Mouse (Mus musculus): Measurements from ENCODE around the gene Slc24a3.

The Slc24a3 gene

GRCm38 (mm10) chr2:145363604-145364003 is 196.1 kb downstream of the Slc24a3 start:
- DNase-seq (ENCODE audit: low spot score in 2 of 2): no peak

GRCm38 (mm10) chr2:145368701-145369100 is 201.1 kb downstream of the Slc24a3 start:
- DNase-seq (ENCODE audit: low spot score in 2 of 2): no peak

GRCm38 (mm10) chr2:145370795-145371194 is 203.2 kb downstream of the Slc24a3 start:
- DNase-seq (ENCODE audit: low spot score in 2 of 2): no peak

GRCm38 (mm10) chr2:145373803-145374202 is 206.2 kb downstream of the Slc24a3 start:
- no peak for DNase-seq (ENCODE audit: low spot score in 2 of 2)

- DNase-seq (ENCODE audit: low spot score in 2 of 2): no peak
Observed at GRCm38 (mm10) chr2:145382908-145383770, 215.6 kb downstream of the Slc24a3 start.

- DNase-seq (ENCODE audit: low spot score in 2 of 2): no peak
Observed at GRCm38 (mm10) chr2:145384221-145384620, 216.7 kb downstream of the Slc24a3 start.

GRCm38 (mm10) chr2:145385220-145385619 is 217.7 kb downstream of the Slc24a3 start:
- DNase-seq (ENCODE audit: low spot score in 2 of 2): no peak

GRCm38 (mm10) chr2:145385773-145386172 is 218.2 kb downstream of the Slc24a3 start:
- DNase-seq (ENCODE audit: low spot score in 2 of 2): no peak

- DNase-seq (ENCODE audit: low spot score in 2 of 2): no peak
Observed at GRCm38 (mm10) chr2:145395804-145396203, 228.2 kb downstream of the Slc24a3 start.

GRCm38 (mm10) chr2:145396579-145396978 is 229.0 kb downstream of the Slc24a3 start:
- DNase-seq (ENCODE audit: low spot score in 2 of 2): no peak

- no peak for DNase-seq (ENCODE audit: low spot score in 2 of 2)
Observed at GRCm38 (mm10) chr2:145397456-145398206, 230.1 kb downstream of the Slc24a3 start.

- DNase-seq (ENCODE audit: low spot score in 2 of 2): no peak
Observed at GRCm38 (mm10) chr2:145401240-145401805, 233.8 kb downstream of the Slc24a3 start.

GRCm38 (mm10) chr2:145401996-145402395 is 234.4 kb downstream of the Slc24a3 start:
- DNase-seq (ENCODE audit: low spot score in 2 of 2): no peak

- no peak for DNase-seq (ENCODE audit: low spot score in 2 of 2)
Observed at GRCm38 (mm10) chr2:145404818-145405531, 237.4 kb downstream of the Slc24a3 start.

GRCm38 (mm10) chr2:145405746-145406145 is 238.2 kb downstream of the Slc24a3 start:
- no peak for DNase-seq (ENCODE audit: low spot score in 2 of 2)

GRCm38 (mm10) chr2:145417738-145418137 is 250.2 kb downstream of the Slc24a3 start:
- DNase-seq (ENCODE audit: low spot score in 2 of 2): no peak

GRCm38 (mm10) chr2:145419078-145419477 is 251.5 kb downstream of the Slc24a3 start:
- DNase-seq (ENCODE audit: low spot score in 2 of 2): no peak

GRCm38 (mm10) chr2:145420967-145421888 is 253.7 kb downstream of the Slc24a3 start:
- no peak for DNase-seq (ENCODE audit: low spot score in 2 of 2)

- no peak for DNase-seq (ENCODE audit: low spot score in 2 of 2)
Observed at GRCm38 (mm10) chr2:145421889-145422212, 254.3 kb downstream of the Slc24a3 start.

- no peak for DNase-seq (ENCODE audit: low spot score in 2 of 2)
Observed at GRCm38 (mm10) chr2:145429982-145430381, 262.4 kb downstream of the Slc24a3 start.

GRCm38 (mm10) chr2:145434068-145434467 is 266.5 kb downstream of the Slc24a3 start:
- DNase-seq (ENCODE audit: low spot score in 2 of 2): no peak

Measured in natural killer cell, adult 2 months (primary cell).